Comparison of ENCODE assay signal across 1 mouse cellular context in the genomic region with DNA sequence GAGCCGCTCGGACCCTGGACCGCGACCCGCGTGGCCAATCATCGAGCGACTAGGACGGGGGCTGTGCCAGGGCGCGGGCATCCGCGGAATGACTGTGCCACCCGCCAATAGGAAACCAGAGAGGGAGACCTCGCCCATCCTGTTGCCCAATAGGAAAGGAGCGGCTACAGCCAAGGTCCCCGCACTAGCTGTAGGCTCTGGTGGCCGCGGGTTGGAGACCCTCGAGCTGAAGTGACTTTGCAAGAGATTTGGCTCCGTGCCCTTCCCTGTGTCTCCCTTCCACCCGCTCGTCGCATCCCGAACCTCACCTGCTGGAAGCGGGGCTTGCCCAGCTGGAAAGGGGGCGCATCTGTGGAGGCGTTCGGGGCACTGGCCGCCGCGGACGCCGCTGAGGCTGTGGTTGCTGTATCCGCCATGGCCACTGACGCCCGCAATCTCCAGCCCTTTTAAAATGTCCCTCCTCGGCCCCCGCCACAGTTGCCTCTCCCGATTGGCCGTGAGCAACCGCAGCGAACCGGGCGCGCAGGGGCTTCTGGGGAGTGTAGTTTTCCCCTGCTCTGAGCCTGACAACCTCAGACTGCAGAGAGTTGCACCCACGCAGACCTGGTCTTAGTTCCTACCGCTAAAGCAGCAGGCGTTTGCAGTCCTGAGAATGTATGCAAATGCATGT.
TF ChIP-seq lines count a peak whose summit lies in the region.

A gene (minus strand): TSS at position 423 of the 670 bp plus-strand sequence.

TF ChIP-seq in MEL, 35 proteins besides CTCF, POLR2A, EP300 and RAD21 (continued from another document):
- TF ChIP-seq TAL1 (IDR thresholded peaks at IDR 0.05; ENCODE audit: low read length), result no peak
- peak; percentile 77 for TF ChIP-seq NELFE (IDR thresholded peaks at IDR 0.05; ENCODE audit: low read depth, low read length)
- no peak for TF ChIP-seq ZC3H11A (IDR thresholded peaks at IDR 0.05; ENCODE audit: low read depth, low read length)
- TF ChIP-seq GABPA (IDR thresholded peaks at IDR 0.05; ENCODE audit: low read depth, low read length), result no peak
- TF ChIP-seq MEF2A (IDR thresholded peaks at IDR 0.05; ENCODE audit: extremely low read depth, insufficient replicate concordance, low read depth, low read length, poor library complexity, severe bottlenecking), result no peak
- TF ChIP-seq USF1 (IDR thresholded peaks at IDR 0.05; ENCODE audit: low read depth, low read length), result no peak
- peak; percentile 82 for TF ChIP-seq SIN3A (IDR thresholded peaks at IDR 0.05; ENCODE audit: low read length)
- no peak for TF ChIP-seq ZNF384 (IDR thresholded peaks at IDR 0.05; ENCODE audit: low read depth, low read length)
- TF ChIP-seq ETS1 (IDR thresholded peaks at IDR 0.05; ENCODE audit: low read depth, low read length), result no peak
- no peak for TF ChIP-seq MAFK (IDR thresholded peaks at IDR 0.05; ENCODE audit: borderline replicate concordance, low read depth, low read length)
- TF ChIP-seq JUND (IDR thresholded peaks at IDR 0.05; ENCODE audit: low read depth, low read length), result no peak
- no peak for TF ChIP-seq RCOR1 (IDR thresholded peaks at IDR 0.05; ENCODE audit: low read depth, low read length)
- TF ChIP-seq SMC3 (IDR thresholded peaks at IDR 0.05; ENCODE audit: low read depth, low read length), result no peak
- peak; percentile 49; the same call in 1 of the 2 replicates for TF ChIP-seq MAX (IDR thresholded peaks at IDR 0.05; ENCODE audit: low read length)
